Mouse (Mus musculus): Measurements from ENCODE around the gene Mgll. TPM values are rescaled to one million over a fixed set of nuclear protein-coding genes. Genes with fewer than 3 reads are reported as not detected.

Gene Mgll
- polyA plus RNA-seq, 1 experiment from 2014 or later: 55.0 TPM

DNA sequence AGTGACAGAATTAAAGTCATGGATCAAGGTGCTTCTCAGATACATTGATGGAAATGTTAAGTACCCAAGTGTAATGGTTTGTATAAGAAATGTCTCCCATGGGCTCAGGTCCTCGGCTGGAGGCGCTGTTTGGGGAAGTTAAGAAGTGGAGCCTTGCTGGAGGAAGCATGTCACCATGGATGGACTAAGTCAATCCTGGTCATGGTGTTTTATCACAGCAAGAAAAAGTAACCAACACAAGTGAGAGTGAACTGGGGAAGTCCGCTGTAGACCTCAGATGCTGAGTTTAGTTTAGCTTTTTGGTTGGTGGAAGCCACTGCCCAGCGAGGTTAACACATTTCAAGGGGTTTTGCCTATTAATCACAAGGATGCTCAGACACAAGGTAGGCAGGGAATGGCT, 105.4 kb downstream of the Mgll start:
- no peaks in the 10 kb centered on the region for H3K4me1 ChIP-seq (ENCODE audit: control insufficient read depth, insufficient read depth, low read length)
- H3K27me3 ChIP-seq (ENCODE audit: control insufficient read depth, insufficient read depth, low read depth, low read length): no peaks in the 10 kb centered on the region
- no peak for ATAC-seq
- no peak overlapping the region for H3K9ac ChIP-seq (ENCODE audit: low read depth, low read length)
- H3K9me3 ChIP-seq (replicated peaks; ENCODE audit: control insufficient read depth, low read length, poor library complexity, severe bottlenecking): no peaks in the 10 kb centered on the region
- no peak overlapping the region for H3K4me3 ChIP-seq (ENCODE audit: low read depth, low read length)
- 85% methylated on average over 4 of the region's 4 CpGs for WGBS
- H3K27ac ChIP-seq (ENCODE audit: low read length): no peak overlapping the region
- H3K36me3 ChIP-seq (ENCODE audit: control insufficient read depth, insufficient read depth, low read length): no peaks in the 10 kb centered on the region
- H3K4me2 ChIP-seq (ENCODE audit: low read length): no peak overlapping the region

DNA sequence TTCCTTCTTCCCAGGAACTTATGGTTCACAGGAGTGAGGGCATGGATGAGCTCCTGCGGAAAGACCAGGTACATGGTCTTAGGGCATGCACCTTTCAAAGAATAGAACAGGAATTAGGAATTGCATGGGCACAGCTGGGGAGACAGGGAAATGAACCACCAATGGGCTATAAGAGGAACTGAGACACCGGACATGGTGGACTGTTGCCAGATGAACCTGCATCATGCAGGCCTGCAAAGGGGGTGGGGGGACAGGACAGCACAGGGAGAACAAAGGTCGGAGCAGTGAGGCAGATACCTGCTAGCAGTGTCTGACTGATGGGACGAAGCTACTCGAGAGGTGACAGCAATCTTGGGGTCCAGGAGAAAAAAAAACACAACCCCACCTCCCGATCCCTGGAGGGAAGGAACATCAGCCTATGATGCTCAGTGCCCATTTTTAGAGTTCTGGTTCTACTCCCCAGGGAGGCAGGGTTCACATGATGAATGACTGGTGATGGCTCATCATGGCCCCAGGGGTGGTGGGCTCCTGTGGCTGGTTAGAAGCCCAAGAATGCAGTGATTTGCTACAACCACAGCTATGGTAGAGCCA, 106.0 kb downstream of the Mgll start:
- no peaks in the 10 kb centered on the region for H3K36me3 ChIP-seq (ENCODE audit: control insufficient read depth, insufficient read depth, low read length)
- H3K4me3 ChIP-seq (ENCODE audit: low read depth, low read length): no peak overlapping the region
- H3K9ac ChIP-seq (ENCODE audit: low read depth, low read length): no peak overlapping the region
- no peak for ATAC-seq
- no peaks in the 10 kb centered on the region for H3K4me1 ChIP-seq (ENCODE audit: control insufficient read depth, insufficient read depth, low read length)
- no peaks in the 10 kb centered on the region for H3K9me3 ChIP-seq (replicated peaks; ENCODE audit: control insufficient read depth, low read length, poor library complexity, severe bottlenecking)
- H3K27ac ChIP-seq (ENCODE audit: low read length): no peak overlapping the region
- no peaks in the 10 kb centered on the region for H3K27me3 ChIP-seq (ENCODE audit: control insufficient read depth, insufficient read depth, low read depth, low read length)
- no peak overlapping the region for H3K4me2 ChIP-seq (ENCODE audit: low read length)
- 83% methylated on average over 6 of the region's 6 CpGs for WGBS

DNA sequence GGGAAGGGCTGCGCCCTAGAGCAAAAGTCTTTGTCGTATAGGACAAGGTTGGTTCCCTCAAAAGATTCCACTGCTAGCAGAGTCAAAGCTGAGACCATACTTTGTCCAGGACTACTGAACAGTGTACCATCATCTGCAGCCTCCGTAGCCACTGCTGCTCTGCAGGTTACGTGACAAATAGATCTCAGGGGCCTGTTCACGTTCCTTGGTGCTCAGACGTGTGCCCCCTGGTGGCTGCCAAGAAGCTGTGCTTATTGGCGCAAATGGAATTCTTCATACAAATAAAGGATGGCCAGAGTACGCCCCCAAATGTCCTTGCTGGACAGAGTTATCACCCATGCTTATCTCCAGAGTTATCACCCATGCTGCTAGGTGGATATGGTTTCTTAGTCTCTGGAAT, 107.2 kb downstream of the Mgll start:
- WGBS: 26% methylated on average over 8 of the region's 8 CpGs

DNA sequence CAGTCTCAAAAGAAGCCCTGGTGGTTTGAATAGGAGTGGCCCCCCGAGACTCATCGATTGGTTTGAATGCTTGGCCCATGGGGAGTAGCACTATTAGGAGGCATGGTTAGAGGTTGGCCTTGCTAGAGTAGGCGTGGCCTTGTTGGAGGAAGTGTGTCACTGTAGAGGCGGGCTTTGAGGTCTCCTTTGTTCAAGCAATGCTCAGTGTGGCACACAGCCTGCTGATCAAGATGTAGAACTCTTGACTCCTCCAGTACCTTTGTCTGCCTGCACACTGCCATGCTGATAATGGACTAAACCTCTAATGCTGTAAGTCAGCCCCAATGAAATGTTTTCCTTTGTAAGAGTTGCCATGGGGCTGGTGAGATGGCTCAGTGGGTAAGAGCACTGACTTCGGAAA, 108.5 kb downstream of the Mgll start:
- WGBS: 68% methylated on average over 5 of the region's 5 CpGs

More for the DNA sequence above, 107.2 kb downstream of the Mgll start:
- Histone ChIP-seq H3K36me3 (ENCODE audit: control insufficient read depth, insufficient read depth, low read length) (peaks cover 5% of the 10 kb centered on the region), H3K27me3 (ENCODE audit: control insufficient read depth, insufficient read depth, low read depth, low read length) (no peaks in the 10 kb centered on the region), H3K9ac (ENCODE audit: low read depth, low read length) (no peak overlapping the region), H3K9me3 (replicated peaks; ENCODE audit: control insufficient read depth, low read length, poor library complexity, severe bottlenecking) (no peaks in the 10 kb centered on the region), H3K4me1 (ENCODE audit: control insufficient read depth, insufficient read depth, low read length) (no peaks in the 10 kb centered on the region), H3K4me2 (ENCODE audit: low read length) (no peak overlapping the region), H3K27ac (ENCODE audit: low read length) (no peak overlapping the region), H3K4me3 (ENCODE audit: low read depth, low read length) (no peak overlapping the region)
- peak; percentile 64 for ATAC-seq

DNA sequence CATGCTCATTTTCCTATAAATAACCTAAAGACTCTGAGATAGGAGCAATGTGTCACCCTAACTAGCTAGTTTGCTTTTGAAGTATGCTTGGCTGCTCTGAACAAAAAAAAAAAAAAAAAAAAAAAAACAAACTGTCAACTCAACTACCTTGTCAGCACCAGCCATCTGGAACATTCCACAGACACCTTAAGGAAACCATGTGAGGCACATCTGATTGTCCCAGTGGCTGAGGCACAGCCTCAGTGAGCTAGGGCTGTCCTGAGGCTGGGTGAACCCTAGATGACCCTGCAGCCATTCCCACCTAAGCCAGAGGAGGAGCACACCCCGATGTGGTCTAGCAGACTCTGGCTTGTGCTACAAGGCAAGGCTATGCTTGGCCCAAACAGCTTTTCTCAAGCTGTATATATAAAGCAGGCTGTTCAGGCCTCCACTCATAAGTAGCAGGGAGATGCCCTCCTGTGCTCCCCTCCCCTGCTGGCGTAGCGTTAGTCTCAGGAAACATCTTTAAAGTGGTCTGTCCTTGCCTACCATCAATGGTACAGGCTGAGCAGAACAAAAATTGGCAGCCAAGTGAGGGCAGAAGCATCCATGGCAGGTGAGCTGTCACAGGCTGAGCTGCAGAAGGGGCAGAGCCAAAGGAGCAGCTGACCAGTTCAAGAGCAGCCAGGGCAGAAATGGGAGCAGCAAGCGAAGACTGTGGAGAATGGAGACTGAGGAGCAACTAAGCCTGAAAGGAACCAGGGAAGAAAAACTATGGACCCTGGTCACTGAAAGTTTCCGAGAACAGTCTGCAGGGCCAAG, 109.3 kb downstream of the Mgll start:
- ATAC-seq: no peak
- WGBS: 90% methylated on average over 5 of the region's 5 CpGs
- no peaks in the 10 kb centered on the region for H3K27me3 ChIP-seq (ENCODE audit: control insufficient read depth, insufficient read depth, low read depth, low read length)
- no peak overlapping the region for H3K9ac ChIP-seq (ENCODE audit: low read depth, low read length)
- H3K36me3 ChIP-seq (ENCODE audit: control insufficient read depth, insufficient read depth, low read length): peaks cover 11% of the 10 kb centered on the region
- H3K9me3 ChIP-seq (replicated peaks; ENCODE audit: control insufficient read depth, low read length, poor library complexity, severe bottlenecking): no peaks in the 10 kb centered on the region
- no peak overlapping the region for H3K4me3 ChIP-seq (ENCODE audit: low read depth, low read length)
- no peaks in the 10 kb centered on the region for H3K4me1 ChIP-seq (ENCODE audit: control insufficient read depth, insufficient read depth, low read length)
- H3K27ac ChIP-seq (ENCODE audit: low read length): no peak overlapping the region
- H3K4me2 ChIP-seq (ENCODE audit: low read length): no peak overlapping the region

More for the DNA sequence above, 108.5 kb downstream of the Mgll start:
- no peak overlapping the region for H3K9ac ChIP-seq (ENCODE audit: low read depth, low read length)
- H3K27me3 ChIP-seq (ENCODE audit: control insufficient read depth, insufficient read depth, low read depth, low read length): no peaks in the 10 kb centered on the region
- ATAC-seq: no peak
- H3K9me3 ChIP-seq (replicated peaks; ENCODE audit: control insufficient read depth, low read length, poor library complexity, severe bottlenecking): no peaks in the 10 kb centered on the region
- no peak overlapping the region for H3K4me3 ChIP-seq (ENCODE audit: low read depth, low read length)
- no peaks in the 10 kb centered on the region for H3K4me1 ChIP-seq (ENCODE audit: control insufficient read depth, insufficient read depth, low read length)
- no peak overlapping the region for H3K4me2 ChIP-seq (ENCODE audit: low read length)
- H3K36me3 ChIP-seq (ENCODE audit: control insufficient read depth, insufficient read depth, low read length): peaks cover 6% of the 10 kb centered on the region
- no peak overlapping the region for H3K27ac ChIP-seq (ENCODE audit: low read length)

DNA sequence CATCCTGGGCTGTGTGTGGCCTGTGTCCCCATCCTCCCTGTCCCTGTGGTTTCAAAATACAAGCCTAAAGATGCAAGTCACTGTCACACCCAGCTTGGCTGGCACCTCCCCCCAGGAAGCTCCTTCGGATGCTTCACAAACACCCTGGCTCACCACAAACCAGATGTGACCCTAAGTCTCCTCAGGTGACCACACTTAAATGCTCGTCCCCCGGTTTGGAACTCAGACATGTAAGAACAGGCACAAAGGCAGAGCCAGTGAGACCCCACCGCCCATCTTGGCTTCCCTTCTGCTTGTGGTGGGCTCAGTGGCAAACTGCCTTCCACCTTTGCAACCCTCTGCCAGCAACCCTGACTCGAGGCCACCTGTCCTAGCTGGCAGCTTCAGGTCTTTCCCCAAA, 110.8 kb downstream of the Mgll start:
- H3K27me3 ChIP-seq (ENCODE audit: control insufficient read depth, insufficient read depth, low read depth, low read length): no peaks in the 10 kb centered on the region
- H3K4me2 ChIP-seq (ENCODE audit: low read length): no peak overlapping the region
- H3K4me1 ChIP-seq (ENCODE audit: control insufficient read depth, insufficient read depth, low read length): peaks cover under 1% of the 10 kb centered on the region
- H3K4me3 ChIP-seq (ENCODE audit: low read depth, low read length): no peak overlapping the region
- H3K9ac ChIP-seq (ENCODE audit: low read depth, low read length): no peak overlapping the region
- H3K27ac ChIP-seq (ENCODE audit: low read length): no peak overlapping the region
- ATAC-seq: no peak
- WGBS: 80% methylated on average over 5 of the region's 5 CpGs
- H3K9me3 ChIP-seq (replicated peaks; ENCODE audit: control insufficient read depth, low read length, poor library complexity, severe bottlenecking): no peaks in the 10 kb centered on the region
- peaks cover 13% of the 10 kb centered on the region for H3K36me3 ChIP-seq (ENCODE audit: control insufficient read depth, insufficient read depth, low read length)

DNA sequence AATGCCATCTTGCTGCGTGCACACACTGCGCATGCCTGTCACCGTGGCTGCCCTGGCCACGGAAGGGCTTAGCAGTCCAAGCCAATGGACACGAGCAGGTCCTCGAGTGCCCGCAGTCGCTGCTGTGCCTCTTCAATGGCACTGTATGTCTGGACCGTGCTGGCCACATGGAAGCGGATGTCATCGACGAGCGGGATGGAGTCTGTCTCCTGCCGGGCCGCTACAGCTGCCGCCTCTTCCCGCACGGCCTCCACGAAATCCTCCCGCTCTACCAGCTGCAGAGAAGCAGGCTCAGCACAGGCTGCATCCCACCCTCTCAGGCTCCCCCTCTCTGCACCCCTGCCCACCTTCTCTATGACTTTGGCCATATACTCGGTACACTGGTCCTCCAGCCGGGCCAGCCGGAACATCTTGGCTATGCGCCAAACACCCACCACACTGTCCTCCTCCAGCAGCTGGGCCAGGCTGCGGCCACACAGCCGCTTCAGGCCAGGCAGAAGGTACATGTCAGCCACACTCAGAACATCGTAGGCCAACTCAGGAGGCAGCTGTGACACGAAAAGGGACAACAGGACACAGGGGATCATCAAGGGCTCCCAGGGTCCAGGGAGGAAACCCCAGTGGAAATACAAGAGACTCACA, 112.1 kb downstream of the Mgll start:
- WGBS: 88% methylated on average over 28 of the region's 28 CpGs

DNA sequence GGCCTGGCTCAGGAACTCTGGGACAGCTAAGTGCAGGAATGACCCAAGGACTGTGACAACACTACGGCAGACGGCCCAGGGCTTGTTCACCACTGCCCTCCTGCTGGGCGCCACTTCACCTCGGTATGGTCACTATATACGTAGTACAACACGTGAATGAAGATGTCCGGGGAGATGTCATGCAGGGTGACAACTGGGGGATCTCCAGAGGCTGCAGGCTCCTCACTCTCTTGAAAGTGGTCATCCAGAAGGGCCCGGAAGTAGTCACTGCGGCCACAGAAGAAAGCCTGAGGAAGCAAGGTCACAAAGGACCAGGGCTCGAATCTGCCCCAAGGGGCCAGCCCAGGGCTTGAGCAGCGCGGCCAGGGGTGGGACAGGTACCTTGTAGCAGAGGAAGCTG, 113.8 kb downstream of the Mgll start:
- Histone ChIP-seq H3K9me3 (replicated peaks; ENCODE audit: control insufficient read depth, low read length, poor library complexity, severe bottlenecking) (no peaks in the 10 kb centered on the region), H3K4me3 (ENCODE audit: low read depth, low read length) (no peak overlapping the region), H3K9ac (ENCODE audit: low read depth, low read length) (no peak overlapping the region), H3K36me3 (ENCODE audit: control insufficient read depth, insufficient read depth, low read length) (peaks cover 13% of the 10 kb centered on the region), H3K27me3 (ENCODE audit: control insufficient read depth, insufficient read depth, low read depth, low read length) (no peaks in the 10 kb centered on the region), H3K4me2 (ENCODE audit: low read length) (no peak overlapping the region), H3K4me1 (ENCODE audit: control insufficient read depth, insufficient read depth, low read length) (peaks cover 13% of the 10 kb centered on the region), H3K27ac (ENCODE audit: low read length) (no peak overlapping the region)
- 92% methylated on average over 12 of the region's 12 CpGs for WGBS
- no peak for ATAC-seq

More for the DNA sequence above, 112.1 kb downstream of the Mgll start:
- Histone ChIP-seq H3K9me3 (replicated peaks; ENCODE audit: control insufficient read depth, low read length, poor library complexity, severe bottlenecking) (no peaks in the 10 kb centered on the region), H3K9ac (ENCODE audit: low read depth, low read length) (no peak overlapping the region), H3K4me1 (ENCODE audit: control insufficient read depth, insufficient read depth, low read length) (peaks cover 11% of the 10 kb centered on the region), H3K4me2 (ENCODE audit: low read length) (no peak overlapping the region), H3K36me3 (ENCODE audit: control insufficient read depth, insufficient read depth, low read length) (peaks cover 13% of the 10 kb centered on the region), H3K27ac (ENCODE audit: low read length) (no peak overlapping the region), H3K4me3 (ENCODE audit: low read depth, low read length) (no peak overlapping the region), H3K27me3 (ENCODE audit: control insufficient read depth, insufficient read depth, low read depth, low read length) (no peaks in the 10 kb centered on the region)
- ATAC-seq: no peak

DNA sequence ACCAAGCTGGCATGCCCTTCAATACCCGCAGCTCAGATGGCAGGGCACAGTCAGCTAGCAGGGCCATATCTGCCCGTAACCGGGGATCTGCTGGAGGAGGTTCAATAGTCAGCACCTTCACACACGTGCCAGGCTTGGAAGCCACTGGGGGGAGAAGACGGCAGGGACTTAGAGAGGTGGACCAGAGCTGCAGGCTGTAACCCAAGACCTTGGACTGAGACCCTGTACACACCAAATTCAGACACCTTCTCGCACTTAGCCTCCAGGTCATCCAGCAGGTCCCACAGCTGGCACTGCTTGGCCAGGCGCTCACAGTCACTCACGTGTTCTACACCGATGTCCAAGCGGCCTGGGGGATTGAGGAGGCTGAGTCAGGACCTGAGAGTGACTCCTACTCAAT, 114.4 kb downstream of the Mgll start:
- no peak for ATAC-seq
- no peak overlapping the region for H3K4me3 ChIP-seq (ENCODE audit: low read depth, low read length)
- peaks cover 13% of the 10 kb centered on the region for H3K36me3 ChIP-seq (ENCODE audit: control insufficient read depth, insufficient read depth, low read length)
- no peak overlapping the region for H3K4me2 ChIP-seq (ENCODE audit: low read length)
- peaks cover 13% of the 10 kb centered on the region for H3K4me1 ChIP-seq (ENCODE audit: control insufficient read depth, insufficient read depth, low read length)
- H3K27me3 ChIP-seq (ENCODE audit: control insufficient read depth, insufficient read depth, low read depth, low read length): no peaks in the 10 kb centered on the region
- 94% methylated on average over 10 of the region's 10 CpGs for WGBS
- no peaks in the 10 kb centered on the region for H3K9me3 ChIP-seq (replicated peaks; ENCODE audit: control insufficient read depth, low read length, poor library complexity, severe bottlenecking)
- H3K27ac ChIP-seq (ENCODE audit: low read length): no peak overlapping the region
- no peak overlapping the region for H3K9ac ChIP-seq (ENCODE audit: low read depth, low read length)

Measured in midbrain, embryonic 16.5 days (tissue).